Mouse (Mus musculus): ENCODE data around the gene Lyl1. TPM values are rescaled to one million over a fixed set of nuclear protein-coding genes. Genes with fewer than 3 reads are reported as not detected.

The Lyl1 gene
- polyA plus RNA-seq, 1 experiment from 2014 or later: 4.3 TPM

DNA sequence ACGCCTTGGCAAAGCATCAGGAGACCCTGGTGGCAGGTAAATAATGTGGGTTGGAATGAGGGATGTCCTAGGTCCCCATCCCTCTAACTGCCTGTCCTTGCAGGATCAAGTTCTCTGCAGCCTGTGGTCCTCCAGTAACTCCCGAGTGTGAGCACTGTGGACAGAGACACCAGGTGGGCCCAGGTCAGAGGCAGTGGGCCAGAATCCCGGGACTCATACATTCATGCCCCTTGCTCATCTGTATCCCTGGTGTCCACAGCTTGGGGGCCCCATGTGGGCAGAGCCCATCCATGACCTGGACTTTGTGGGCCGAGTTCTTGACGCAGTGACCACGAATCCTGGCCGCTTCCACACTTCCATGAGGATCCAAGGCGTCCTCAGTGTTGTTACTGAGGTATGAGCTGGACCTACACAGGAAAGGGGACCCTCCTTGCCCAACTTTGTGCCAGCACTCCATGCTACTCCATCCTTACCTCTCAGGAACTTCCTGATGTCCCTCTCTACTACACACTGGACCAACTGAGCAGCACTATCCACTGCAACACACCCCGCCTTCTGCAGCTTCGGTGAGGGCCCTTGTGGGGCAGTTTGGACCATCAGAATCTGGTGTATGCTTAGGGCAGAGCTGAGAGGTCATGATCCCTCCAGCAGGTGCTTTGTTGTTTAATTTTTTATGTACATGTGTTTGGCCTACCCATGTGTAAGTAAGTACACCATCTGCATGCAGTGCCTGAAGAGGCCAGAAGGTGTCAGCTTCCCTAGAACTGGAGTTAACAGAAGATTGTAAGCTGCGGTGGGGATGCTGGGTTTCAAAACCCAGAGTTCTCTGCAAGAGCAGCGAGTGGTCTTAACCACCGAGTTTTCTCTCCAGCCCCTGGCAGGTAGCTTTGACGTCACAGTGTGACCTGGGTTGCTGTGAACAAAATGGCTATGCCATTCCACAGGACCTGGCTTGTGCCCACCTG is 3.8 kb upstream of the Lyl1 start:
- Histone ChIP-seq H3K27ac (ENCODE audit: low read depth) (no peak overlapping the region), H3K9me3 (ENCODE audit: control insufficient read depth, low read length) (no peaks in the 10 kb centered on the region), H3K4me2 (ENCODE audit: low read length) (no peak overlapping the region), H3K27me3 (replicated peaks; ENCODE audit: control insufficient read depth, insufficient read depth, low read length) (peaks cover 14% of the 10 kb centered on the region), H3K9ac (ENCODE audit: low read length) (no peak overlapping the region), H3K4me3 (ENCODE audit: low read depth, low read length) (no peak overlapping the region), H3K4me1 (replicated peaks; ENCODE audit: control insufficient read depth, insufficient read depth, low read length) (no peaks in the 10 kb centered on the region; the same call in 1 of the 2 replicates), H3K36me3 (ENCODE audit: control insufficient read depth, insufficient read depth, low read length) (peaks cover 64% of the 10 kb centered on the region)
- 89% methylated on average over 14 of the region's 14 CpGs for WGBS
- DNase-seq (ENCODE audit: low spot score): no peak
- ATAC-seq (replicated peaks; ENCODE audit: low FRiP score, low TSS enrichment, low read depth): no peak

DNA sequence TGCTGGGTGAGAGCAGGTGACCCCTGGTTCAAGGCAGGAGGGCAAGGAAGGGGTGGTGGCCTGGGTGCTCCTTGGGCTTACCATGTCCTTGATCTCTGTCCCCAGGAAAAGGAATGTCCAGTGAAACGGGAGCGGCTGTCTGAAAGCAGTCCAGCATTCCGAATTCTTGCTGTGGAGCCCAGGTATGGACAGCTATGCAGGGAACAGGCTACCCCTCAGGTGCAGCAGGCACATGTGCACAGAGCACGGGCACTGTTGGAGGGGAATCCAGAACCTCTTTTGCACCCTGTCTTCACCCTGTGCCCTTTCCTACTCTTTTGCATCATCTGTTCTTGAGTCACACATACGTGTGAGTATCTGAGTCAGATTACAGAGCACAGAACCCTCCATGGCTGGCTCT is 3.0 kb upstream of the Lyl1 start:
- Histone ChIP-seq H3K4me3 (ENCODE audit: low read depth, low read length) (no peak overlapping the region), H3K36me3 (ENCODE audit: control insufficient read depth, insufficient read depth, low read length) (peaks cover 57% of the 10 kb centered on the region), H3K9ac (ENCODE audit: low read length) (no peak overlapping the region), H3K4me1 (replicated peaks; ENCODE audit: control insufficient read depth, insufficient read depth, low read length) (no peaks in the 10 kb centered on the region; the same call in 1 of the 2 replicates), H3K9me3 (ENCODE audit: control insufficient read depth, low read length) (no peaks in the 10 kb centered on the region), H3K27me3 (replicated peaks; ENCODE audit: control insufficient read depth, insufficient read depth, low read length) (peaks cover 23% of the 10 kb centered on the region), H3K27ac (ENCODE audit: low read depth) (no peak overlapping the region), H3K4me2 (ENCODE audit: low read length) (no peak overlapping the region)
- no peak for DNase-seq (ENCODE audit: low spot score)
- no peak for ATAC-seq (replicated peaks; ENCODE audit: low FRiP score, low TSS enrichment, low read depth)
- 88% methylated on average over 5 of the region's 5 CpGs for WGBS

DNA sequence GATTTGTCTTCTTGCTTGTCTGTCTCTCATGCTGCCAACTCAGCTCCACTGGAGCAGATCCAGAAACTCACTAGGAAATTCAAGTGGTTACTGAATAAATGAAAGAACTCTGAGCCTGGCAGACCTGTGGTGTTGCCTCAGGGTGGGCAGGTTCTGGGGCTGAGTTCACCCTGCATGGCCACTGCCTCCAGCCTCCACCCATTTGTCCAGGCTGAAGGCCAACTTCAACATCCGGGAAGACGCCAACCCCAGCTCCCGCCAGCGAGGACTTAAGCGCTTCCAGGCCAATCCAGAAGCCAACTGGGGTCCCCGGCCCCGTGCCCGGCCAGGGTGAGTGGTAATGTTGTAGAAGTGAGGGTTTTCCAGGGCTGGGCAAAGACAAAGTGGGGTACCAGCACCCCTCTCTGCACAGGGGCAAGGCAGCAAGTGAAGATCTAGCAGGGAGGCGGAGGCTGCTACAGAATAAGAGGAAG is 2.3 kb upstream of the Lyl1 start:
- Histone ChIP-seq H3K9ac (ENCODE audit: low read length) (no peak overlapping the region), H3K4me2 (ENCODE audit: low read length) (no peak overlapping the region), H3K27me3 (replicated peaks; ENCODE audit: control insufficient read depth, insufficient read depth, low read length) (peaks cover 29% of the 10 kb centered on the region), H3K4me3 (ENCODE audit: low read depth, low read length) (no peak overlapping the region), H3K36me3 (ENCODE audit: control insufficient read depth, insufficient read depth, low read length) (peaks cover 50% of the 10 kb centered on the region), H3K9me3 (ENCODE audit: control insufficient read depth, low read length) (no peaks in the 10 kb centered on the region), H3K27ac (ENCODE audit: low read depth) (no peak overlapping the region), H3K4me1 (replicated peaks; ENCODE audit: control insufficient read depth, insufficient read depth, low read length) (peaks cover 1% of the 10 kb centered on the region)
- WGBS: 88% methylated on average over 9 of the region's 9 CpGs
- DNase-seq (ENCODE audit: low spot score) (no peak), ATAC-seq (replicated peaks; ENCODE audit: low FRiP score, low TSS enrichment, low read depth) (no peak)

DNA sequence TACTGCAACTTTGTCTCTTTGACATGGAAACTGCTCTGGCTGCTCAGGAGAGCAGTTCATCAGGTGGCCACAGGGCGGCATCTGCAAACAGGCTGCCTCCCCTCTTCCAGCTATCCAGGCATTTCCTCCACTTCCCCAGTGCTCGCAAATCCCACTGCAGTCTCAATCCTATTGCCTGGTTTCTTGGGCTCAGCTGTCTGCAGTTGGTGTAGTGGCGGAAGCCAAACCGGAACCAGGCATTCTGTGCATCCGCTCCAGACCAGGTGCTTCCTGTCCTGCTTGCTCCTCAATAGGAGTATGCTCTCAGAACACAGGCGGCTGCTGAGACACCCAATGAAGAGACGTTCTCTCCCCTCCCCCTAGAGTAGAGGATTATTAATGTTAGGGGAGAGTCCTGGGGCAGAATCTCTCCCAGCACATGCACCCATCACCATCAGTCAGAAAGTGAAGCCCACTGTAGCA is 1.4 kb upstream of the Lyl1 start:
- no peak for ATAC-seq (replicated peaks; ENCODE audit: low FRiP score, low TSS enrichment, low read depth)
- Histone ChIP-seq H3K36me3 (ENCODE audit: control insufficient read depth, insufficient read depth, low read length) (peaks cover 44% of the 10 kb centered on the region), H3K4me1 (replicated peaks; ENCODE audit: control insufficient read depth, insufficient read depth, low read length) (peaks cover 4% of the 10 kb centered on the region), H3K27ac (ENCODE audit: low read depth) (no peak overlapping the region), H3K4me3 (ENCODE audit: low read depth, low read length) (no peak overlapping the region), H3K9me3 (ENCODE audit: control insufficient read depth, low read length) (no peaks in the 10 kb centered on the region), H3K27me3 (replicated peaks; ENCODE audit: control insufficient read depth, insufficient read depth, low read length) (peaks cover 39% of the 10 kb centered on the region), H3K9ac (ENCODE audit: low read length) (no peak overlapping the region), H3K4me2 (ENCODE audit: low read length) (no peak overlapping the region)
- DNase-seq (ENCODE audit: low spot score): peak; percentile 73
- 59% methylated on average over 7 of the region's 7 CpGs for WGBS

- Histone ChIP-seq H3K27me3 (replicated peaks; ENCODE audit: control insufficient read depth, insufficient read depth, low read length) (peaks cover 45% of the 10 kb centered on the region), H3K36me3 (ENCODE audit: control insufficient read depth, insufficient read depth, low read length) (peaks cover 39% of the 10 kb centered on the region), H3K4me3 (ENCODE audit: low read depth, low read length) (no peak overlapping the region), H3K4me1 (replicated peaks; ENCODE audit: control insufficient read depth, insufficient read depth, low read length) (peaks cover 4% of the 10 kb centered on the region), H3K9ac (ENCODE audit: low read length) (no peak overlapping the region), H3K9me3 (ENCODE audit: control insufficient read depth, low read length) (no peaks in the 10 kb centered on the region), H3K4me2 (ENCODE audit: low read length) (no peak overlapping the region), H3K27ac (ENCODE audit: low read depth) (no peak overlapping the region)
- DNase-seq (ENCODE audit: low spot score) (no peak), ATAC-seq (replicated peaks; ENCODE audit: low FRiP score, low TSS enrichment, low read depth) (no peak)
- WGBS: 80% methylated on average over 5 of the region's 5 CpGs
These were observed 731 bp upstream of the Lyl1 start for GRCm38 (mm10) chr8:84700526-84700925.

DNA sequence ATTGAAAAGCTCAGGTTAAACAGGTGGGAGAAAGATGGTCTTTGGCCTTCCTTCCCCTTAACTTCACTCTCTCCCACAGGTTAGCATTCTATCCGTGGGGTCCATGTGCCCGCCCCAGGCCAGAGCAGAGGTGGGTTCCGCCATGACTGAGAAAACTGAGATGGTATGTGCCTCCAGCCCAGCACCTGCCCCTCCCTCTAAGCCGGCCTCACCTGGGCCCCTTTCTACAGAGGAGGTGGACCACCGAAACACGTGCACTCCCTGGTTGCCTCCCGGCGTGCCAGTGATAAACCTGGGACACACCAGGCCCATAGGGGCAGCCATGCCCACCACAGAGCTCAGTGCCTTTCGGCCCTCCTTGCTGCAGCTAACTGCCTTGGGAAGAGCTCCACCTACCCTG is 1.3 kb downstream of the Lyl1 start:
- no peak for ATAC-seq (replicated peaks; ENCODE audit: low FRiP score, low TSS enrichment, low read depth)
- peaks cover 13% of the 10 kb centered on the region for H3K4me1 ChIP-seq (replicated peaks; ENCODE audit: control insufficient read depth, insufficient read depth, low read length)
- H3K36me3 ChIP-seq (ENCODE audit: control insufficient read depth, insufficient read depth, low read length): peaks cover 19% of the 10 kb centered on the region
- no peak overlapping the region for H3K9ac ChIP-seq (ENCODE audit: low read length)
- H3K4me3 ChIP-seq (ENCODE audit: low read depth, low read length): peak overlapping the region; percentile 18
- peak overlapping the region; percentile 31; the same call in 1 of the 2 replicates for H3K4me2 ChIP-seq (ENCODE audit: low read length)
- 71% methylated on average over 9 of the region's 9 CpGs for WGBS
- no peaks in the 10 kb centered on the region for H3K9me3 ChIP-seq (ENCODE audit: control insufficient read depth, low read length)
- no peak for DNase-seq (ENCODE audit: low spot score)
- peaks cover 65% of the 10 kb centered on the region for H3K27me3 ChIP-seq (replicated peaks; ENCODE audit: control insufficient read depth, insufficient read depth, low read length)
- H3K27ac ChIP-seq (ENCODE audit: low read depth): no peak overlapping the region

- Histone ChIP-seq H3K27me3 (replicated peaks; ENCODE audit: control insufficient read depth, insufficient read depth, low read length) (peaks cover 69% of the 10 kb centered on the region), H3K4me2 (ENCODE audit: low read length) (peak overlapping the region; percentile 31; the same call in 1 of the 2 replicates), H3K4me1 (replicated peaks; ENCODE audit: control insufficient read depth, insufficient read depth, low read length) (peaks cover 18% of the 10 kb centered on the region), H3K9ac (ENCODE audit: low read length) (no peak overlapping the region), H3K4me3 (ENCODE audit: low read depth, low read length) (no peak overlapping the region), H3K27ac (ENCODE audit: low read depth) (no peak overlapping the region), H3K36me3 (ENCODE audit: control insufficient read depth, insufficient read depth, low read length) (peaks cover 14% of the 10 kb centered on the region), H3K9me3 (ENCODE audit: control insufficient read depth, low read length) (no peaks in the 10 kb centered on the region)
- WGBS: 85% methylated on average over 6 of the region's 6 CpGs
- ATAC-seq (replicated peaks; ENCODE audit: low FRiP score, low TSS enrichment, low read depth) (no peak), DNase-seq (ENCODE audit: low spot score) (no peak)
These were observed 1.8 kb downstream of the Lyl1 start for GRCm38 (mm10) chr8:84702963-84703465.

- Histone ChIP-seq H3K27ac (ENCODE audit: low read depth) (no peak overlapping the region), H3K9ac (ENCODE audit: low read length) (no peak overlapping the region), H3K4me3 (ENCODE audit: low read depth, low read length) (peak overlapping the region; percentile 16; the same call in 1 of the 2 replicates), H3K4me1 (replicated peaks; ENCODE audit: control insufficient read depth, insufficient read depth, low read length) (peaks cover 19% of the 10 kb centered on the region), H3K27me3 (replicated peaks; ENCODE audit: control insufficient read depth, insufficient read depth, low read length) (peaks cover 76% of the 10 kb centered on the region), H3K36me3 (ENCODE audit: control insufficient read depth, insufficient read depth, low read length) (peaks cover 9% of the 10 kb centered on the region), H3K4me2 (ENCODE audit: low read length) (peak overlapping the region; percentile 37), H3K9me3 (ENCODE audit: control insufficient read depth, low read length) (no peaks in the 10 kb centered on the region)
- ATAC-seq (replicated peaks; ENCODE audit: low FRiP score, low TSS enrichment, low read depth) (no peak), DNase-seq (ENCODE audit: low spot score) (no peak)
- WGBS: 10% methylated on average over 38 of the region's 38 CpGs
These were observed 2.4 kb downstream of the Lyl1 start for GRCm38 (mm10) chr8:84703466-84704249.
